Mouse (Mus musculus) erythroblast, embryonic 14.5 days (primary cell): ENCODE results near the gene Arhgef28.

ENCODE experiments used
- GATA1 ChIP-seq: IDR thresholded peaks from 2 replicates; pipeline ENCODE4 v1.6.1; 2012; ENCODE audit warnings: low read length, inconsistent platforms, mixed read lengths
- TAL1 ChIP-seq: IDR thresholded peaks from 3 replicates; pipeline ENCODE4 v1.6.1; 2012; ENCODE audit warnings: low read length, inconsistent platforms, mixed read lengths

- TF ChIP-seq GATA1 (no peak), TAL1 (no peak)
Observed at GRCm38 (mm10) chr13:97923009-97923408, 283.2 kb downstream of the Arhgef28 start.
